Mouse (Mus musculus): ENCODE measurements around the gene Abhd4.

GRCm38 (mm10) chr14:54265951-54266350 is 12.0 kb downstream of the Abhd4 start:
- TF ChIP-seq CTCF (IDR thresholded peaks at IDR 0.05; ENCODE audit: borderline replicate concordance, insufficient read depth, low read length) (no peak), POLR2A (IDR thresholded peaks at IDR 0.05; ENCODE audit: low read depth, low read length) (no peak)
